In genomic region chr11:4328188-4328587, GRCm38 (mm10) we compare ENCODE assay signal across 19 mouse cellular contexts.
A peak's percentile ranks its signal among the peaks of the same experiment; 100 is the strongest.
DNase-seq lines count a peak whose midpoint lies in the region; ATAC-seq lines count a peak whose summit lies in the region.
"Had no signal": no experiment of that assay in that cellular context is flagged by ENCODE, and none has a peak within 500 bp of the region (broad histone marks: within the 10 kb centered on the region; RNA-seq: fewer than 3 reads in every experiment).

No protein-coding gene starts in this region.

- peak; percentile 63 for DNase-seq in heart, adult 11 months
- no peak for DNase-seq in heart, adult 9 months (ENCODE audit: low spot score in 2 of 2)
- no peak for DNase-seq in right cerebral cortex, adult 18-20 months
- DNase-seq in right cerebral cortex, postnatal 10 days (ENCODE audit: low spot score in 2 of 2), result no peak
- DNase-seq: adrenal gland, adult 8-10 months; adrenal gland, postnatal 14 days; adrenal gland, postnatal 36 days; B cell, adult 2 months; cerebellum, adult 11-12 months; cerebellum, adult 2 months; cerebellum, adult 9-10 months; cerebellum, postnatal 10 days; cerebellum, postnatal 25 days had no signal

- ATAC-seq in megakaryocyte progenitor cell, adult 5-6 weeks (replicated peaks; ENCODE audit: poor library complexity), result peak; percentile 38
- ATAC-seq: activated CD4-positive, CD25-positive, alpha-beta regulatory T cell, adult 4 months; CD4-positive, CD25-positive, alpha-beta regulatory T cell, adult 4 months; forebrain, embryonic 14.5 days; forebrain, embryonic 16.5 days; Patski had no signal
